Mouse (Mus musculus) embryonic facial prominence, embryonic 12.5 days (tissue): ENCODE results near the gene Iqub. TPM values are rescaled to one million over a fixed set of nuclear protein-coding genes. Genes with fewer than 3 reads are reported as not detected.

Experiments
- ATAC-seq: fragments of 200-750 bp; cut with Nextera tagmentation; 2 replicates; pipeline ENCODE4 v1.8.0; 2017; ENCODE audit not compliant: insufficient number of reproducible peaks, insufficient read depth, low FRiP score, low TSS enrichment
- H3K27ac ChIP-seq: fragments of 300-500 bp; sonication (generic); 2 replicates; pipeline ENCODE4 v1.5.1; 2016; ENCODE audit warnings: mild to moderate bottlenecking
- H3K27me3 ChIP-seq: fragments of 300-500 bp; sonication (generic); 2 replicates; pipeline ENCODE4 v1.6.1; 2016; ENCODE audit warnings: mild to moderate bottlenecking, moderate library complexity
- H3K36me3 ChIP-seq: fragments of 300-500 bp; sonication (generic); 2 replicates; pipeline ENCODE4 v1.6.1; 2016; ENCODE audit warnings: mild to moderate bottlenecking
- H3K4me1 ChIP-seq: fragments of 300-500 bp; sonication (generic); 2 replicates; pipeline ENCODE4 v1.6.1; 2016
- H3K4me2 ChIP-seq: fragments of 300-500 bp; sonication (generic); replicated peaks from 2 replicates; pipeline ENCODE4 v1.6.1; 2016; ENCODE audit warnings: mild to moderate bottlenecking, moderate library complexity
- H3K4me3 ChIP-seq: fragments of 300-500 bp; sonication (generic); 2 replicates; pipeline ENCODE4 v1.5.1; 2016; ENCODE audit warnings: mild to moderate bottlenecking
- H3K9ac ChIP-seq: fragments of 300-500 bp; sonication (generic); 2 replicates; pipeline ENCODE4 v1.6.1; 2016; ENCODE audit warnings: mild to moderate bottlenecking, moderate library complexity
- H3K9me3 ChIP-seq: fragments of 300-500 bp; sonication (generic); 2 replicates; pipeline ENCODE4 v1.6.1; 2016; ENCODE audit warnings: mild to moderate bottlenecking, moderate library complexity
- WGBS: fragments of 180-500 bp; shearing (Covaris S2); methylation state at CpG from one replicate; pipeline ENCODE4 v1.1.7; 2016; 5-methylcytosine and 5-hydroxymethylcytosine counted together
- polyA plus RNA-seq: library from polyadenylated mRNA; unstranded; fragments of >200 nt; fragmentation: Nextera tagmentation; extraction: Ambion mirVana; gene quantifications from 2 replicates; pipeline ENCODE4 v1.2.1, GENCODE M21; 2016

The Iqub gene
- polyA plus RNA-seq, 1 experiment from 2014 or later: 0.08 TPM

DNA sequence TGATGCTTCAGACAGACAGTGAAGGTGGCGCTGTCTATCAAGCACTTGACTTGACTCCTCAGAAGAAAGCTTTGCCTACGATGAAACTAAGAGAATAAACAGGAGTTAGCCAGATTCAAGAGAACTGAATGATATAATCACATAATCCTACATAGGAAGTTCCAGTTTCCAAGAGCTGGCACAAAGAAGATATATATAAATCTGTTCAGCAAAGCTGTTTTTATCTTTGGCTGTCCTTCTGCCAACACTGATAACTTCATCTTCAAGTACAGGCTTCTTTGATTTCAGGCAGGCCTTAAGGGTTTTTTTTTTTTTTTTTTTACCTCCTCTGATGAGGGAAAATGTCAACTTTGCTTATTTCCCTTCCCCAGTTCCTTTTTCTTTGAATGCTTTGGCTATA lies 44.7 kb downstream of the Iqub start:
- Histone ChIP-seq H3K4me3 (no peak overlapping the region), H3K27ac (no peak overlapping the region), H3K4me2 (no peak overlapping the region), H3K4me1 (no peaks in the 10 kb centered on the region), H3K36me3 (no peaks in the 10 kb centered on the region), H3K27me3 (no peaks in the 10 kb centered on the region), H3K9me3 (no peaks in the 10 kb centered on the region), H3K9ac (no peak overlapping the region)
- ATAC-seq: no peak
- 86% methylated on average over 2 of the region's 2 CpGs for WGBS

DNA sequence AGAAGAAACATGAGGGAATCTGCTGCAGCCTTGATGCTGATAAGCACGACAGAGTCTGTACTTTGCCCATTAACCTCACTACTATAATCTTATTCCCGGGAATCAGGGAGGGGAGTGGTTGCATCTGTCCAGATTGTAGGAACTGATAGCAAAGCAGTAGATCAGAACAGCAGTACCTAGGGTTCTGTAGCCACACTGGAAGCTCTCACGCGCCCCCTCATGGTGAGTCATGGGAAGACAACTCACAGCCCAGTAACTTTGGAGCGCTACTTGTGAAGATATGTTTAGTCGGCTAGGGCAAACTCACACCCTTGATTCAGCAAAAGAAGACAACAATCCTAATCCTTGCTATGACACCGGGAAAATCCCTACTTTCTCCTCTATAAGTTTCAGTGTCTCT lies 58.8 kb downstream of the Iqub start:
- no peak for ATAC-seq

DNA sequence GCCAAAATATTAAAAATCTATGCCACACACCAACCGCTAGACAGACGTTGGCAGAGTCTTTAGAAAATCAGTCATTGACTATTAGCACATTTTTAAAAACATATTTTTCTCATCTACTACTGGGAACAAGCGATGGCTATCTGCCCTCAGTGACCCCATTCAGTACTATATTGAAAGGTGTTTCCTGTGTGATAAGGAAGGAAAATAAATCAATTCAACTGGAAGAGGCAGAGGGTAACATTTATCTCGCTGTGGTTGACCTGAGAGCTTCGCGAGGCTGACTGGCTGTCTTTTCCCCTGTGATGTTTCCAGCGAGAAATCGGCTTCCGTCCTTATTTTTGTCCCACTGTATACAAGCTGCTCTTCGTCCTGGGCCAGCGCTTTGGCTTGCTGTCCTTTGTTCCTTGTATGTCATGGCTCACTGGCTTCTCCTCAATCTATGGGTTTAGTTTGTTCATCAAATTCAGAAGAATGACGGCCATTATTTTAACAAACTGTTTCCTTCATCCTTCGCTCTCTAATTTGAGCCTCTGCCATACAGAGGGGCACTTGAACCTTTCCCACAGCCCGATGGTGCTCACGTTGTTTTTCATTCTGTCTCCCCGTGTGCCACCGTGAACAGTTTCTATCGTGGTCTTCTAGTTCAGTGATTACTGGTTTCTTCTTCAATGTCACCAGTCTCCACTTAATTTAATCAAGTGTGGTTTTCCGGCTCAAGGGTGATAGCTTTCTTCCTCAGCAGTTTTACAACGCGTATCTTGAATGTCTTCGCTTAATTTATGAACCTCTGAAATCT lies 63.6 kb downstream of the Iqub start:
- no peak for ATAC-seq
- Histone ChIP-seq H3K9ac (no peak overlapping the region), H3K4me1 (no peaks in the 10 kb centered on the region), H3K4me2 (no peak overlapping the region), H3K9me3 (no peaks in the 10 kb centered on the region), H3K27ac (no peak overlapping the region), H3K27me3 (no peaks in the 10 kb centered on the region), H3K4me3 (no peak overlapping the region), H3K36me3 (no peaks in the 10 kb centered on the region)
- WGBS: 81% methylated on average over 22 of the region's 22 CpGs

More for the DNA sequence above, 58.8 kb downstream of the Iqub start:
- no peaks in the 10 kb centered on the region for H3K27me3 ChIP-seq
- no peaks in the 10 kb centered on the region for H3K9me3 ChIP-seq
- no peak overlapping the region for H3K4me3 ChIP-seq
- no peak overlapping the region for H3K4me2 ChIP-seq
- H3K4me1 ChIP-seq: no peaks in the 10 kb centered on the region
- no peak overlapping the region for H3K9ac ChIP-seq
- WGBS: 40% methylated on average over 7 of the region's 7 CpGs
- no peak overlapping the region for H3K27ac ChIP-seq
- H3K36me3 ChIP-seq: no peaks in the 10 kb centered on the region

DNA sequence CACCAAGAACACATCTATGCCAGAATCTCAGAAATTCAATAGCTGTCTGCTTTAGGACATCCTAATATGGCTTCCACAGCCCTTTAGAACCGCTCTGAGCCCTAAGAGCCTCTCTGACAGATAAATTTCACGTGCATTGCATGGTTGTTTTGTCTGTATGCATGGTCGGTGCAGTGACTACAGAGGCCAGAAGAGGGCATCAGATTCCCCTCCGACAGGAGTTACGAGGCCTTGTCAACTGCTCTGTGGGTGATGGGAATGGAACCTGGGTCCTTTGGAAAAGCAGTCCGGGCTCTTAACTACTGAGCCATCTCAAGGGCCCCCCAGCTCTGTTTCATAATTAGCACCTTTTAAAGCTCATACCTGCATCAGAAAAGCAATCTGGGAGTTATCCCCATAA lies 64.6 kb downstream of the Iqub start:
- Histone ChIP-seq H3K4me2 (no peak overlapping the region), H3K4me1 (no peaks in the 10 kb centered on the region), H3K27me3 (no peaks in the 10 kb centered on the region), H3K9ac (no peak overlapping the region), H3K27ac (no peak overlapping the region), H3K4me3 (no peak overlapping the region), H3K9me3 (no peaks in the 10 kb centered on the region), H3K36me3 (no peaks in the 10 kb centered on the region)
- ATAC-seq: no peak
- WGBS: 85% methylated on average over 6 of the region's 6 CpGs

DNA sequence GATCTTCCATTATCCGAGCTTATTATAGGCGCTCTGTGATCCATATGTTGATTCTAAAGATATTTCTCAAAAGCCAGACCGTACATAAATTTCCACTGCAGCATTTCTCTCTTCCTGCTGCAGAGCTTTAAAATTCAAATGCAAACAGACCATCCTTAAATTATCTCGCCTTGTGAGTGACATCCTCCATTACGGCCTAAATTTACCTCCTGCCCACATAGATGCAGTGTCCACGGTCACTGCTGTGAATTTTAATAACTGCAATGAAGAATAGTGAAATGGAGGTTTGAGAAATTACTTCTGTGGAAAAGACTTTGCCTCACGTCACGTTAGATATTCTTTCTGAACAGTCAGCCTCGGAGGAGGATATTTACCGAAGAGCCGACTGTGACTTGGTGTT lies 98.8 kb downstream of the Iqub start:
- H3K9ac ChIP-seq: no peak overlapping the region
- no peak overlapping the region for H3K4me3 ChIP-seq
- H3K27me3 ChIP-seq: no peaks in the 10 kb centered on the region
- no peak for ATAC-seq
- H3K27ac ChIP-seq: no peak overlapping the region
- no peaks in the 10 kb centered on the region for H3K36me3 ChIP-seq
- H3K9me3 ChIP-seq: no peaks in the 10 kb centered on the region
- no peaks in the 10 kb centered on the region for H3K4me1 ChIP-seq
- 89% methylated on average over 11 of the region's 11 CpGs for WGBS
- no peak overlapping the region for H3K4me2 ChIP-seq

DNA sequence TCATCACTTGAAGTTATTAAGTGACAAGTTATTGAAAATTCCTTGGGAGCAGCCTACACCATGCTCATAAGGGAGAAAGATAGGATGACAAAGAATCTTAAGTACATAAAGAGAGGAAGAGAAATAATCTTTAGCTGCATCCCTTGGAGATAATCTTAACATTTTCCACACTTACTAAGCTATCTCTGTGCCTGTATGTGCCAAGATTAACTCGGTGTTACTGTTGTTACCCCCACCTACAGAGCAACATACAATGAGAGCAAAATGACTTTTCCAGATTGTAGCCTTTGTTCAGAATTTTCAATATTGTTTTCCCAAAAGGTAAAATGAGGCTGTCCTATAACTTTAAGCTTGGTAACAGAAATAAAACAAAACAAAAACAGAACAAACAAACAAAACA lies 99.4 kb downstream of the Iqub start:
- no peaks in the 10 kb centered on the region for H3K9me3 ChIP-seq
- no peak overlapping the region for H3K4me3 ChIP-seq
- H3K4me2 ChIP-seq: no peak overlapping the region
- H3K36me3 ChIP-seq: no peaks in the 10 kb centered on the region
- no peaks in the 10 kb centered on the region for H3K4me1 ChIP-seq
- no peak overlapping the region for H3K27ac ChIP-seq
- no peak for ATAC-seq
- 82% methylated on average over 1 of the region's 1 CpGs for WGBS
- H3K9ac ChIP-seq: no peak overlapping the region
- H3K27me3 ChIP-seq: no peaks in the 10 kb centered on the region

DNA sequence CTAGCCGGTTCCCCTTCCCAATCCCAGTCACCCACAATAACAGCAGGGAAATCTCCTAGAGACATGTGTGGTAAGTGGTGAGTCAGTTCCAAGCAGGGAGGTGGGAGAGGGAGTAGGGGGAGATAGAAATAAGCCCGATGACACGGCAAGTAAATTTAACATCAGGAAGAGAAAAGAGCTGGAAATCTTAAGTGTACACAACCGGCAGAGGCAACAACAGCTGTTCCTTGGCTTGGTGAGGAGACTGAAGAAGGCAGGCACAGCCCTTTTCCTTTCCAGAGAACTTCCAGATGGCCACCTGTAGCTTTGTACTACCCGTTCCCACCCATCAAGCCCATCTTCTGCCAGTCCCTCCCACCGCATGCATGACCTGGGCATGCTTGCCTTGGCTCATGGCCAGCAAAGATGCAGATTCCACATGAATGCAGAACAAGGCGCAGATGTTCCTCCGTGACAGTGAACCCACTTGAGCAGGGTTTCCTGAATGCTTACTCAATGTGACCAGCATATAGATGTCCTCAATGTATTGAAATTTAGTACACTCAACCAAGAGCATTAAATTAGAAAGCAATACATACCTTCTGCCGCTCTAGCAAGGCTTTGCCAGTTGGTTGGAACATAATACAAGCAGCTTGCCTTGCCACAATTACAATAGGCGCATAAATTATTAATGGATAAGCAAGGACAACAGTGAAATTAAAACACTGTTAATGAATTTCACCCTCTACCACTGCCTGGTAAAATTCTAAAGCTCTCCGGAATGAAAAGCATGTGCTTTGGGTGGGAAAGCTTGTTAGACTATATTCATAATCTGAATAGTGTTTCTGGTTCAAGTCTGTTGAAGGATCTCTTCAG lies 106.1 kb downstream of the Iqub start:
- ATAC-seq: 0 out of 2 replicates have a peak, but pooled peaks have one; percentile 47

DNA sequence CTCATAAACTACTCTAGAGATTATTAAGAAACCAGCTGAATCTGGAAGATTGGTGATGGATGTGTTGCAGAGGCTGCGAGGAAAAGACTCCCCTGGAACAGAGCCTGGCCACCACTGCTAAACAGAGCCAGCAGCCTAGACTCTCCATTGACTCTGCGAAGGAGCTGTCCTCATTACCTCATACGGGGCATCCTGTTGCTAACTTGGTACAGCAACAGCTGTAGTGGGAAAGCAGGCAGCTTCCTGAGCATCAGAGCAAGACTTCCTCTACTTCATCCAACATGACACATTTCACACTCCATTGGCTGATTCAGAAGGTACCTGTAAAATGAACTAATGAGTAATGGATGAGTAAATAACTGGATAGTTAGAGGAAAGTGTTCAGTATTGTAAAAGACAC lies 107.1 kb downstream of the Iqub start:
- H3K4me1 ChIP-seq: no peaks in the 10 kb centered on the region
- H3K9me3 ChIP-seq: no peaks in the 10 kb centered on the region
- no peak overlapping the region for H3K4me3 ChIP-seq
- no peak overlapping the region for H3K4me2 ChIP-seq
- 60% methylated on average over 3 of the region's 3 CpGs for WGBS
- no peak overlapping the region for H3K27ac ChIP-seq
- no peak for ATAC-seq
- H3K9ac ChIP-seq: no peak overlapping the region
- no peaks in the 10 kb centered on the region for H3K27me3 ChIP-seq
- no peaks in the 10 kb centered on the region for H3K36me3 ChIP-seq

More for the DNA sequence above, 106.1 kb downstream of the Iqub start:
- H3K27me3 ChIP-seq: no peaks in the 10 kb centered on the region
- H3K4me3 ChIP-seq: no peak overlapping the region
- H3K36me3 ChIP-seq: no peaks in the 10 kb centered on the region
- H3K27ac ChIP-seq: no peak overlapping the region
- no peak overlapping the region for H3K9ac ChIP-seq
- no peaks in the 10 kb centered on the region for H3K4me1 ChIP-seq
- H3K9me3 ChIP-seq: no peaks in the 10 kb centered on the region
- 84% methylated on average over 11 of the region's 11 CpGs for WGBS
- H3K4me2 ChIP-seq: no peak overlapping the region

DNA sequence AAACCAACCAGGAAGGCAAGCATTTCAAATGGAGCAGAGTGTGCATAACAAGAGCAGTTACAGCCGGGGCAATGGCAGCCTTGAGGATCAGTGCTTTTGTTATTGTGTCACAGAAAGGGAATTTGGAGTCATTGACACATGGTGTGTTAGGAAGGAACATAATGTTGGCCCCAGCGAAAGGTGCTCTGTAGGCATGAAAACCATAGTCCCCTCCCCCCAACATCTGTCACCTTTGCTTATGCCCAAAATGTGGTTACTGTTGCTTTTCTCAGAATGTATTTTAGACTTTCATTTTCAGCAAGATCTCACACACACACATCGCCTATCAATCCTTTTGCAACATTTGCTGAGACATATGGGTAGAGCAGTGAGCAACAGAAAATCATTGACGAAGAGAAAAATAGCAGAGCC lies 117.6 kb downstream of the Iqub start:
- Histone ChIP-seq H3K27ac (no peak overlapping the region), H3K36me3 (no peaks in the 10 kb centered on the region), H3K4me3 (no peak overlapping the region), H3K9ac (no peak overlapping the region), H3K27me3 (no peaks in the 10 kb centered on the region), H3K4me2 (no peak overlapping the region), H3K4me1 (no peaks in the 10 kb centered on the region), H3K9me3 (no peaks in the 10 kb centered on the region)
- ATAC-seq: no peak
- 84% methylated on average over 4 of the region's 4 CpGs for WGBS

Other genes with a start within 250 kb of the Iqub start
- 327 and 344 TPM in 2 replicates for gene Ndufa5, start 12.9 kb upstream of the Iqub start, polyA plus RNA-seq
- gene Asb15, start 13.1 kb upstream of the Iqub start, polyA plus RNA-seq: not detected in 2 replicates
- 0.18 TPM in 1 of 2 replicates, not detected in the other for gene Lmod2, start 82.7 kb upstream of the Iqub start, polyA plus RNA-seq
- 74.8 and 85.7 TPM in 2 replicates for gene Wasl, start 149.9 kb upstream of the Iqub start, polyA plus RNA-seq
- not detected in 2 replicates for gene Hyal6, start 218.2 kb upstream of the Iqub start, polyA plus RNA-seq
- not detected in 2 replicates for gene Hyal4, start 233.3 kb upstream of the Iqub start, polyA plus RNA-seq